Mouse (Mus musculus): ENCODE results near the gene Arid1b. TPM values are rescaled to one million over a fixed set of nuclear protein-coding genes. Genes with fewer than 3 reads are reported as not detected.

The Arid1b gene
- polyA plus RNA-seq, 1 experiment from 2014 or later = 12.2 TPM

- Histone ChIP-seq H3K9ac (ENCODE audit: low read length) (no peak overlapping the region), H3K4me3 (ENCODE audit: low read depth, low read length) (no peak overlapping the region), H3K4me2 (no peak overlapping the region; the same call in 1 of the 2 replicates), H3K9me3 (ENCODE audit: control insufficient read depth, low read length) (no peaks in the 10 kb centered on the region), H3K27ac (ENCODE audit: low read depth, low read length) (no peak overlapping the region), H3K4me1 (ENCODE audit: control insufficient read depth, insufficient read depth, low read length) (peaks cover 37% of the 10 kb centered on the region), H3K36me3 (ENCODE audit: control insufficient read depth, insufficient read depth, low read length) (no peaks in the 10 kb centered on the region), H3K27me3 (ENCODE audit: control insufficient read depth, insufficient read depth, low read length) (no peaks in the 10 kb centered on the region)
- 88% methylated on average over 1 of the region's 1 CpGs for WGBS
- DNase-seq (ENCODE audit: low spot score, missing footprints) (no peak), ATAC-seq (ENCODE audit: low FRiP score) (no peak)
These were observed 5.1 kb downstream of the Arid1b start for GRCm38 (mm10) chr17:4999256-4999655.

- H3K27ac ChIP-seq (ENCODE audit: low read depth, low read length) = no peak overlapping the region
- H3K27me3 ChIP-seq (ENCODE audit: control insufficient read depth, insufficient read depth, low read length) = no peaks in the 10 kb centered on the region
- H3K9ac ChIP-seq (ENCODE audit: low read length) = peak overlapping the region; percentile 27; the same call in 1 of the 2 replicates
- peaks cover 44% of the 10 kb centered on the region for H3K4me1 ChIP-seq (ENCODE audit: control insufficient read depth, insufficient read depth, low read length)
- H3K4me2 ChIP-seq = peak overlapping the region; percentile 30; the same call in 1 of the 2 replicates
- no peak overlapping the region for H3K4me3 ChIP-seq (ENCODE audit: low read depth, low read length)
- ATAC-seq (ENCODE audit: low FRiP score) (no peak), DNase-seq (ENCODE audit: low spot score, missing footprints) (no peak)
- WGBS = 63% methylated on average over 10 of the region's 10 CpGs
- H3K36me3 ChIP-seq (ENCODE audit: control insufficient read depth, insufficient read depth, low read length) = no peaks in the 10 kb centered on the region
- H3K9me3 ChIP-seq (ENCODE audit: control insufficient read depth, low read length) = no peaks in the 10 kb centered on the region
These were observed 5.9 kb downstream of the Arid1b start for GRCm38 (mm10) chr17:5000001-5000400.

- Histone ChIP-seq H3K36me3 (ENCODE audit: control insufficient read depth, insufficient read depth, low read length) (no peaks in the 10 kb centered on the region), H3K4me3 (ENCODE audit: low read depth, low read length) (no peak overlapping the region), H3K27me3 (ENCODE audit: control insufficient read depth, insufficient read depth, low read length) (no peaks in the 10 kb centered on the region), H3K9ac (ENCODE audit: low read length) (no peak overlapping the region), H3K4me2 (peak overlapping the region; percentile 20; the same call in 1 of the 2 replicates), H3K4me1 (ENCODE audit: control insufficient read depth, insufficient read depth, low read length) (peaks cover 51% of the 10 kb centered on the region), H3K9me3 (ENCODE audit: control insufficient read depth, low read length) (no peaks in the 10 kb centered on the region), H3K27ac (ENCODE audit: low read depth, low read length) (no peak overlapping the region)
- ATAC-seq (ENCODE audit: low FRiP score) (no peak), DNase-seq (ENCODE audit: low spot score, missing footprints) (no peak)
- WGBS = 56% methylated on average over 7 of the region's 7 CpGs
These were observed 6.7 kb downstream of the Arid1b start for GRCm38 (mm10) chr17:5000871-5001270.

- Histone ChIP-seq H3K9me3 (ENCODE audit: control insufficient read depth, low read length) (no peaks in the 10 kb centered on the region), H3K9ac (ENCODE audit: low read length) (no peak overlapping the region), H3K27me3 (ENCODE audit: control insufficient read depth, insufficient read depth, low read length) (no peaks in the 10 kb centered on the region), H3K4me2 (0 out of 2 replicates have a peak overlapping the region, but pooled peaks have one; percentile 8), H3K27ac (ENCODE audit: low read depth, low read length) (no peak overlapping the region), H3K4me1 (ENCODE audit: control insufficient read depth, insufficient read depth, low read length) (peaks cover 54% of the 10 kb centered on the region), H3K4me3 (ENCODE audit: low read depth, low read length) (no peak overlapping the region), H3K36me3 (ENCODE audit: control insufficient read depth, insufficient read depth, low read length) (no peaks in the 10 kb centered on the region)
- 43% methylated on average over 9 of the region's 9 CpGs for WGBS
- ATAC-seq (ENCODE audit: low FRiP score) (no peak), DNase-seq (ENCODE audit: low spot score, missing footprints) (no peak)
These were observed 7.5 kb downstream of the Arid1b start for GRCm38 (mm10) chr17:5001531-5002131.

- DNase-seq (ENCODE audit: low spot score, missing footprints) (no peak), ATAC-seq (ENCODE audit: low FRiP score) (no peak)
- 81% methylated on average over 10 of the region's 10 CpGs for WGBS
- H3K4me1 ChIP-seq (ENCODE audit: control insufficient read depth, insufficient read depth, low read length) = peaks cover 65% of the 10 kb centered on the region
- no peak overlapping the region for H3K9ac ChIP-seq (ENCODE audit: low read length)
- no peak overlapping the region for H3K27ac ChIP-seq (ENCODE audit: low read depth, low read length)
- no peaks in the 10 kb centered on the region for H3K36me3 ChIP-seq (ENCODE audit: control insufficient read depth, insufficient read depth, low read length)
- no peaks in the 10 kb centered on the region for H3K9me3 ChIP-seq (ENCODE audit: control insufficient read depth, low read length)
- no peak overlapping the region for H3K4me3 ChIP-seq (ENCODE audit: low read depth, low read length)
- no peaks in the 10 kb centered on the region for H3K27me3 ChIP-seq (ENCODE audit: control insufficient read depth, insufficient read depth, low read length)
- no peak overlapping the region for H3K4me2 ChIP-seq
These were observed 8.9 kb downstream of the Arid1b start for GRCm38 (mm10) chr17:5002937-5003508.

GRCm38 (mm10) chr17:5004266-5004665, 10.1 kb downstream of the Arid1b start:
- Histone ChIP-seq H3K4me1 (ENCODE audit: control insufficient read depth, insufficient read depth, low read length) (peaks cover 71% of the 10 kb centered on the region), H3K4me3 (ENCODE audit: low read depth, low read length) (no peak overlapping the region), H3K36me3 (ENCODE audit: control insufficient read depth, insufficient read depth, low read length) (no peaks in the 10 kb centered on the region), H3K27me3 (ENCODE audit: control insufficient read depth, insufficient read depth, low read length) (no peaks in the 10 kb centered on the region), H3K4me2 (0 out of 2 replicates have a peak overlapping the region, but pooled peaks have one; percentile 4), H3K27ac (ENCODE audit: low read depth, low read length) (no peak overlapping the region), H3K9ac (ENCODE audit: low read length) (no peak overlapping the region), H3K9me3 (ENCODE audit: control insufficient read depth, low read length) (no peaks in the 10 kb centered on the region)
- 53% methylated on average over 8 of the region's 8 CpGs for WGBS
- ATAC-seq (ENCODE audit: low FRiP score) (no peak), DNase-seq (ENCODE audit: low spot score, missing footprints) (no peak)

- DNase-seq (ENCODE audit: low spot score, missing footprints) (no peak), ATAC-seq (ENCODE audit: low FRiP score) (no peak)
- no peak overlapping the region for H3K4me3 ChIP-seq (ENCODE audit: low read depth, low read length)
- 36% methylated on average over 5 of the region's 5 CpGs for WGBS
- H3K36me3 ChIP-seq (ENCODE audit: control insufficient read depth, insufficient read depth, low read length) = no peaks in the 10 kb centered on the region
- H3K4me2 ChIP-seq = 0 out of 2 replicates have a peak overlapping the region, but pooled peaks have one; percentile 4
- no peak overlapping the region for H3K27ac ChIP-seq (ENCODE audit: low read depth, low read length)
- no peak overlapping the region for H3K9ac ChIP-seq (ENCODE audit: low read length)
- no peaks in the 10 kb centered on the region for H3K27me3 ChIP-seq (ENCODE audit: control insufficient read depth, insufficient read depth, low read length)
- H3K4me1 ChIP-seq (ENCODE audit: control insufficient read depth, insufficient read depth, low read length) = peaks cover 74% of the 10 kb centered on the region
- no peaks in the 10 kb centered on the region for H3K9me3 ChIP-seq (ENCODE audit: control insufficient read depth, low read length)
These were observed 10.6 kb downstream of the Arid1b start for GRCm38 (mm10) chr17:5004706-5005105.

- Histone ChIP-seq H3K36me3 (ENCODE audit: control insufficient read depth, insufficient read depth, low read length) (no peaks in the 10 kb centered on the region), H3K4me3 (ENCODE audit: low read depth, low read length) (no peak overlapping the region), H3K4me2 (no peak overlapping the region), H3K27me3 (ENCODE audit: control insufficient read depth, insufficient read depth, low read length) (no peaks in the 10 kb centered on the region), H3K9me3 (ENCODE audit: control insufficient read depth, low read length) (no peaks in the 10 kb centered on the region), H3K27ac (ENCODE audit: low read depth, low read length) (no peak overlapping the region), H3K4me1 (ENCODE audit: control insufficient read depth, insufficient read depth, low read length) (peaks cover 69% of the 10 kb centered on the region), H3K9ac (ENCODE audit: low read length) (no peak overlapping the region)
- ATAC-seq (ENCODE audit: low FRiP score) (no peak), DNase-seq (ENCODE audit: low spot score, missing footprints) (no peak)
- 82% methylated on average over 3 of the region's 3 CpGs for WGBS
These were observed 11.2 kb downstream of the Arid1b start for GRCm38 (mm10) chr17:5005285-5005684.

GRCm38 (mm10) chr17:5007156-5007658, 13.1 kb downstream of the Arid1b start:
- Histone ChIP-seq H3K9me3 (ENCODE audit: control insufficient read depth, low read length) (no peaks in the 10 kb centered on the region), H3K4me1 (ENCODE audit: control insufficient read depth, insufficient read depth, low read length) (peaks cover 52% of the 10 kb centered on the region), H3K27ac (ENCODE audit: low read depth, low read length) (no peak overlapping the region), H3K36me3 (ENCODE audit: control insufficient read depth, insufficient read depth, low read length) (no peaks in the 10 kb centered on the region), H3K4me2 (peak overlapping the region; percentile 24; the same call in 1 of the 2 replicates), H3K27me3 (ENCODE audit: control insufficient read depth, insufficient read depth, low read length) (no peaks in the 10 kb centered on the region), H3K9ac (ENCODE audit: low read length) (no peak overlapping the region), H3K4me3 (ENCODE audit: low read depth, low read length) (no peak overlapping the region)
- ATAC-seq (ENCODE audit: low FRiP score) = peak; percentile 75
- peak; percentile 93 for DNase-seq (ENCODE audit: low spot score, missing footprints)
- 11% methylated on average over 15 of the region's 15 CpGs for WGBS
